8 mouse cellular contexts compared by ENCODE assay signal in the genomic region with DNA sequence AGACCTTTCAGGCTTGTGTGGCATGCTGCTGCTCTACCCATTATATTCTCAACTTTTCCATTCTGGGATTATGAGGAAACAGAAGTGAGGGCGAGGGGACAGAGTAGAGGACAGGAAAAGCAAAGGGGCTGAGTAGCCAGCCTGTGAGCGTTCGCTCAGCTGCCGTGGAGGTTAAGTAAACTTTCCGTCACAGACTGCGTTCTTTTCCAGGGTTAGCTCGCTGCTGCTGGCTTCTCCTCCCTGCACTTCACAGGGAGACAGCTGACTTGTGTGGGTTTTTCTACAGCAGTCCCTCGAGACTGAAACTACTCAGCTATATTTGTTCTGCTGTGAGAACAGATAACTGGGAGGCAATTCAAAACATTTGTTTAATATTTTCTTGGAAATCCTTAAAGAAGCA. TPM values are rescaled to one million over a fixed set of nuclear protein-coding genes. Genes with fewer than 3 reads are reported as not detected.
A peak's percentile ranks its signal among the peaks of the same experiment; 100 is the strongest.
DNase-seq lines count a peak whose midpoint lies in the region; ATAC-seq and TF ChIP-seq lines count a peak whose summit lies in the region.

No protein-coding gene starts in this region.

- peak overlapping the region; percentile 34; the same call in 1 of the 2 replicates for H3K27ac ChIP-seq in CH12.LX (ENCODE audit: insufficient read depth, low read depth)
- peak overlapping the region; percentile 78 for H3K27ac ChIP-seq in heart, embryonic 16.5 days (ENCODE audit: low read length)
- H3K27ac ChIP-seq in forebrain, embryonic 12.5 days = no peak overlapping the region

- no peaks in the 10 kb centered on the region for H3K79me2 ChIP-seq in CH12.LX (replicated peaks; ENCODE audit: control insufficient read depth, extremely low read depth, insufficient read depth, poor library complexity, severe bottlenecking)

- in situ Hi-C loops in CH12.LX (cut with MboI; ENCODE audit: low pct_ligation_motif_present, low pct_unique_long_range_greater_than_20kb, low sequenced_read_pairs) = no loop called here

- DNase-seq in CH12.LX (ENCODE audit: extremely low read depth) = peak; percentile 60
- DNase-seq in brain, adult 2 months (ENCODE audit: low read depth, low spot score) = peak; percentile 81
- DNase-seq in layer of hippocampus, adult 9-11 months = peak; percentile 39
- peak; percentile 62 for DNase-seq in lung, postnatal 25 days (ENCODE audit: low spot score)
- peak; percentile 39 for DNase-seq in yolk sac, embryonic 10.5 days (ENCODE audit: low spot score)
- no peak for DNase-seq in spleen, adult 12 weeks (ENCODE audit: low spot score)

- H3K4me1 ChIP-seq in CH12.LX (ENCODE audit: control insufficient read depth in 1 of 2, insufficient read depth in 2 of 2) = peaks cover 9 to 38% of the 10 kb centered on the region in 2 experiments
- peaks cover 24% of the 10 kb centered on the region for H3K4me1 ChIP-seq in heart, embryonic 16.5 days (ENCODE audit: control insufficient read depth, insufficient read depth, low read length)
- peaks cover 35% of the 10 kb centered on the region for H3K4me1 ChIP-seq in forebrain, embryonic 12.5 days

- peak overlapping the region; percentile 69 for H3K4me2 ChIP-seq in CH12.LX (ENCODE audit: insufficient read depth, low read depth, poor library complexity, severe bottlenecking)
- peak overlapping the region; percentile 64 for H3K4me2 ChIP-seq in heart, embryonic 16.5 days (ENCODE audit: low read depth, low read length)
- H3K4me2 ChIP-seq in forebrain, embryonic 12.5 days = no peak overlapping the region

- peaks cover 0 to 32% of the 10 kb centered on the region in 2 experiments for H3K36me3 ChIP-seq in CH12.LX (replicated peaks in 1 of 2; ENCODE audit: control insufficient read depth in 1 of 2, insufficient read depth in 1 of 2, low read length in 1 of 2)
- H3K36me3 ChIP-seq in heart, embryonic 16.5 days (ENCODE audit: control insufficient read depth, insufficient read depth) = no peaks in the 10 kb centered on the region
- H3K36me3 ChIP-seq in forebrain, embryonic 12.5 days (replicated peaks) = no peaks in the 10 kb centered on the region

- dilution Hi-C loops in CH12.LX (cut with MboI; ENCODE audit: extremely low pct_ligation_motif_present, extremely low pct_unique_long_range_greater_than_20kb, low sequenced_read_pairs) = no loop called here

- peak; percentile 74 for ATAC-seq in heart, embryonic 16.5 days (replicated peaks; ENCODE audit: extremely low read depth, insufficient read depth, low FRiP score)
- no peak for ATAC-seq in forebrain, embryonic 12.5 days (ENCODE audit: low FRiP score)

- H3K4me3 ChIP-seq in CH12.LX (replicated peaks in 1 of 3; ENCODE audit: low read depth in 2 of 3, low read length in 2 of 3, poor library complexity in 1 of 3) = peak overlapping the region in 1 of 3 experiments; percentile 3
- H3K4me3 ChIP-seq in heart, embryonic 16.5 days (ENCODE audit: low read length) = peak overlapping the region; percentile 37
- H3K4me3 ChIP-seq in forebrain, embryonic 12.5 days (replicated peaks) = no peak overlapping the region

- 17% methylated on average over 8 of the region's 8 CpGs for WGBS in heart, embryonic 16.5 days
- WGBS in forebrain, embryonic 12.5 days = 57% methylated on average over 8 of the region's 8 CpGs

- no peaks in the 10 kb centered on the region for H3K9me3 ChIP-seq in CH12.LX (replicated peaks; ENCODE audit: low read length)
- no peaks in the 10 kb centered on the region for H3K9me3 ChIP-seq in heart, embryonic 16.5 days (replicated peaks; ENCODE audit: control insufficient read depth, low read length)
- H3K9me3 ChIP-seq in forebrain, embryonic 12.5 days = no peaks in the 10 kb centered on the region

- no peak for TF ChIP-seq POLR2A in CH12.LX (IDR thresholded peaks at IDR 0.05; ENCODE audit: low read depth, low read length)

- H3K9ac ChIP-seq in CH12.LX (ENCODE audit: insufficient read depth, low read depth) = no peak overlapping the region
- peak overlapping the region; percentile 54 for H3K9ac ChIP-seq in heart, embryonic 16.5 days (ENCODE audit: low read length)
- no peak overlapping the region; the same call in 1 of the 2 replicates for H3K9ac ChIP-seq in forebrain, embryonic 12.5 days

- peak; percentile 67 for TF ChIP-seq EP300 in CH12.LX (IDR thresholded peaks at IDR 0.05; ENCODE audit: low read length)

- no peak for TF ChIP-seq RAD21 in CH12.LX (IDR thresholded peaks at IDR 0.05; ENCODE audit: low read depth, low read length)

- TF ChIP-seq CTCF in CH12.LX (conservative IDR thresholded peaks at IDR 0.05 in 1 of 2, IDR thresholded peaks at IDR 0.05 in 1 of 2; ENCODE audit: low read depth in 2 of 2, low read length in 2 of 2) = no peak

- no peaks in the 10 kb centered on the region for H3K27me3 ChIP-seq in CH12.LX (replicated peaks)
- H3K27me3 ChIP-seq in heart, embryonic 16.5 days (ENCODE audit: control insufficient read depth, insufficient read depth, low read length) = no peaks in the 10 kb centered on the region
- no peaks in the 10 kb centered on the region for H3K27me3 ChIP-seq in forebrain, embryonic 12.5 days

TF ChIP-seq in CH12.LX, 34 proteins besides CTCF, POLR2A, EP300 and RAD21:
- TF ChIP-seq ZC3H11A (IDR thresholded peaks at IDR 0.05; ENCODE audit: low read depth, low read length) = no peak
- TF ChIP-seq MXI1 (IDR thresholded peaks at IDR 0.05; ENCODE audit: low read depth, low read length) = no peak
- TF ChIP-seq RCOR1 (conservative IDR thresholded peaks at IDR 0.05; ENCODE audit: low read depth, low read length) = no peak
- TF ChIP-seq CHD1 (IDR thresholded peaks at IDR 0.05; ENCODE audit: low read depth, low read length) = no peak
- 0 out of 2 replicates have a peak, but pooled peaks have one; percentile 42 for TF ChIP-seq SIN3A (IDR thresholded peaks at IDR 0.05; ENCODE audit: low read length)
- no peak for TF ChIP-seq UBTF (IDR thresholded peaks at IDR 0.05; ENCODE audit: low read depth, low read length)
- no peak for TF ChIP-seq TBP (conservative IDR thresholded peaks at IDR 0.05; ENCODE audit: low read depth, low read length)
- TF ChIP-seq JUN (IDR thresholded peaks at IDR 0.05; ENCODE audit: insufficient read depth, low read depth, low read length) = no peak
- no peak for TF ChIP-seq ZMIZ1 (IDR thresholded peaks at IDR 0.05; ENCODE audit: low read depth, low read length)
- no peak for TF ChIP-seq MYC (IDR thresholded peaks at IDR 0.05; ENCODE audit: low read depth, low read length)
- TF ChIP-seq ZKSCAN1 (IDR thresholded peaks at IDR 0.05; ENCODE audit: borderline replicate concordance, low read depth, low read length) = no peak
- peak; percentile 46; the same call in 1 of the 2 replicates for TF ChIP-seq MEF2A (IDR thresholded peaks at IDR 0.05; ENCODE audit: borderline replicate concordance, low read depth, low read length)
- no peak for TF ChIP-seq SMC3 (IDR thresholded peaks at IDR 0.05; ENCODE audit: low read depth, low read length)
- TF ChIP-seq HCFC1 (IDR thresholded peaks at IDR 0.05; ENCODE audit: low read depth, low read length) = no peak
- peak; percentile 33 for TF ChIP-seq BHLHE40 (IDR thresholded peaks at IDR 0.05; ENCODE audit: low read depth, low read length)
- peak; percentile 38; the same call in 1 of the 2 replicates for TF ChIP-seq ZNF384 (IDR thresholded peaks at IDR 0.05; ENCODE audit: low read depth, low read length)
- no peak for TF ChIP-seq TCF12 (IDR thresholded peaks at IDR 0.05; ENCODE audit: low read depth, low read length)
- no peak for TF ChIP-seq MAZ (IDR thresholded peaks at IDR 0.05; ENCODE audit: low read depth, low read length)
- peak; percentile 15; the same call in 1 of the 2 replicates for TF ChIP-seq IRF4 (IDR thresholded peaks at IDR 0.05; ENCODE audit: low read depth, low read length)
- no peak for TF ChIP-seq USF1 (IDR thresholded peaks at IDR 0.05; ENCODE audit: low read depth, low read length)
- TF ChIP-seq ELF1 (IDR thresholded peaks at IDR 0.05; ENCODE audit: low read depth, low read length) = no peak
- TF ChIP-seq MAX (IDR thresholded peaks at IDR 0.05; ENCODE audit: low read length) = no peak
- TF ChIP-seq ETS1 (conservative IDR thresholded peaks at IDR 0.05; ENCODE audit: low read depth, low read length) = peak; percentile 79
- TF ChIP-seq GABPA (IDR thresholded peaks at IDR 0.05; ENCODE audit: insufficient replicate concordance, low read depth, low read length) = no peak
- TF ChIP-seq NRF1 (IDR thresholded peaks at IDR 0.05; ENCODE audit: low read depth, low read length) = no peak
- TF ChIP-seq KAT2A (IDR thresholded peaks at IDR 0.05; ENCODE audit: insufficient replicate concordance, low read length) = 0 out of 2 replicates have a peak, but pooled peaks have one; percentile 29
- TF ChIP-seq PAX5 (IDR thresholded peaks at IDR 0.05; ENCODE audit: low read length) = no peak
- no peak for TF ChIP-seq NELFE (IDR thresholded peaks at IDR 0.05; ENCODE audit: low read depth, low read length)
- TF ChIP-seq CHD2 (IDR thresholded peaks at IDR 0.05; ENCODE audit: low read length) = no peak
- TF ChIP-seq JUND (conservative IDR thresholded peaks at IDR 0.05; ENCODE audit: low read depth, low read length) = no peak
- no peak for TF ChIP-seq E2F4 (IDR thresholded peaks at IDR 0.05; ENCODE audit: insufficient replicate concordance, low read depth, low read length)
- TF ChIP-seq POLR2AphosphoS2 (IDR thresholded peaks at IDR 0.05; ENCODE audit: low read depth, low read length) = no peak
- TF ChIP-seq MAFK (IDR thresholded peaks at IDR 0.05; ENCODE audit: insufficient replicate concordance, low read length) = no peak
- no peak for TF ChIP-seq USF2 (conservative IDR thresholded peaks at IDR 0.05; ENCODE audit: low read depth, low read length)

RNA-seq across cellular contexts. Expression of a gene that starts 34.5 kb away (rescaled TPM):
- 11.7 and 12.1 TPM in 2 replicates for total RNA-seq in CH12.LX (2012; rRNA removed)
- total RNA-seq in CH12.LX (2014; rRNA removed) = 18.0 and 19.1 TPM in 2 replicates
- 14.6 and 16.9 TPM in 2 replicates for polyA plus RNA-seq in CH12.LX (2012; ENCODE audit: insufficient read length, low read depth)
- 20.9 and 22.0 TPM in 2 replicates for polyA plus RNA-seq in heart, embryonic 16.5 days (2015; fragmentation: Nextera tagmentation; extraction: Ambion mirVana)
- 19.9 and 23.8 TPM in 2 replicates for polyA plus RNA-seq in forebrain, embryonic 12.5 days (2016; fragmentation: Nextera tagmentation; extraction: Ambion mirVana)
